Mouse (Mus musculus) erythroid progenitor cell, adult 5-6 weeks (primary cell): ENCODE data around the gene Cox6b1. TPM values are rescaled to one million over a fixed set of nuclear protein-coding genes. Genes with fewer than 3 reads are reported as not detected.

ENCODE experiments used
- ATAC-seq: replicated peaks from 2 replicates; pipeline ENCODE4 v1.8.0; 2016; ENCODE audit warnings: moderate number of reproducible peaks, mild to moderate bottlenecking, moderate TSS enrichment, inconsistent platforms; ENCODE audit not compliant: poor library complexity, low FRiP score, severe bottlenecking
- total RNA-seq, 2 experiments: library from RNA; stranded (forward) in 1 of 2; stranded (reverse) in 1 of 2; fragments of 150-400 nt in 1 of 2; fragments of 186-747, 209-891 nt in 1 of 2; gene quantifications; 2 replicates each; pipeline versions ENCODE4 v1.2.3 to v1.2.4; 2015 to 2017; ENCODE audit warnings: low replicate concordance in 2 of 2

The Cox6b1 gene
- 152 and 165 TPM in 2 replicates for total RNA-seq (2015; ENCODE audit: low replicate concordance)
- total RNA-seq (2017; ENCODE audit: low replicate concordance) = 128 and 263 TPM in 2 replicates

GRCm38 (mm10) chr7:30625530-30626384, at the start of gene Cox6b1:
Cox6b1 (minus strand) TSS chr7:30626151.
- peak; percentile 98 for ATAC-seq

- no peak for ATAC-seq
Measured at GRCm38 (mm10) chr7:30671480-30671879, 45.5 kb upstream of the Cox6b1 start, which contains the start of gene Pmis2. Pmis2 (minus strand) TSS chr7:30671605.

GRCm38 (mm10) chr7:30669229-30669628, 43.3 kb upstream of the Cox6b1 start:
- ATAC-seq = 0 out of 2 replicates have a peak, but pooled peaks have one; percentile 55

- ATAC-seq = peak; percentile 37; the same call in 1 of the 2 replicates
Measured at GRCm38 (mm10) chr7:30665321-30665720, 39.4 kb upstream of the Cox6b1 start.

GRCm38 (mm10) chr7:30664529-30665200, 38.7 kb upstream of the Cox6b1 start, which contains the start of gene Haus5:
Haus5 (minus strand) TSS chr7:30664994.
- ATAC-seq = peak; percentile 99

GRCm38 (mm10) chr7:30649591-30650540, 23.9 kb upstream of the Cox6b1 start, which contains the start of gene Rbm42:
Rbm42 (minus strand) TSS chr7:30650317.
- peak; percentile 99 for ATAC-seq

- no peak for ATAC-seq
Measured at GRCm38 (mm10) chr7:30639083-30639482, 13.1 kb upstream of the Cox6b1 start.

GRCm38 (mm10) chr7:30636395-30636794, 10.4 kb upstream of the Cox6b1 start:
- ATAC-seq = no peak

GRCm38 (mm10) chr7:30635752-30636151, 9.8 kb upstream of the Cox6b1 start, which contains the start of gene Etv2:
Etv2 (minus strand) TSS chr7:30635852.
- no peak for ATAC-seq

- peak; percentile 67 for ATAC-seq
Measured at GRCm38 (mm10) chr7:30634621-30635020, 8.7 kb upstream of the Cox6b1 start.

GRCm38 (mm10) chr7:30633762-30634412, 7.9 kb upstream of the Cox6b1 start:
- ATAC-seq = no peak

- no peak for ATAC-seq
Measured at GRCm38 (mm10) chr7:30629013-30629412, 3.1 kb upstream of the Cox6b1 start.

GRCm38 (mm10) chr7:30626647-30627046, 696 bp upstream of the Cox6b1 start:
- no peak for ATAC-seq

GRCm38 (mm10) chr7:30619202-30619601, 6.7 kb downstream of the Cox6b1 start:
- ATAC-seq = peak; percentile 67; the same call in 1 of the 2 replicates

GRCm38 (mm10) chr7:30618658-30619057, 7.3 kb downstream of the Cox6b1 start:
- no peak for ATAC-seq

- no peak for ATAC-seq
Measured at GRCm38 (mm10) chr7:30615049-30615760, 10.7 kb downstream of the Cox6b1 start.

- ATAC-seq = no peak
Measured at GRCm38 (mm10) chr7:30614454-30614853, 11.5 kb downstream of the Cox6b1 start.

- peak; percentile 79 for ATAC-seq
Measured at GRCm38 (mm10) chr7:30613529-30614112, 12.3 kb downstream of the Cox6b1 start.
